Mouse (Mus musculus) splenic B cell, adult 2 months (primary cell): ENCODE data around the gene Rpl41.

Source experiments
- DNase-seq: peaks from one replicate; pipeline ENCODE4 v3.0.0-alpha.2; 2011; ENCODE audit warnings: low read depth, low spot score
- H3K27me3 ChIP-seq: 2 replicates; pipeline ENCODE4 v1.6.1; 2012; ENCODE audit warnings: mild to moderate bottlenecking, low read length, moderate library complexity, mixed read lengths; ENCODE audit not compliant: control insufficient read depth, poor library complexity, insufficient read depth, severe bottlenecking
- H3K36me3 ChIP-seq: 2 replicates; pipeline ENCODE4 v1.6.1; 2012; ENCODE audit warnings: mild to moderate bottlenecking, low read length, moderate library complexity, mixed read lengths; ENCODE audit not compliant: control insufficient read depth, poor library complexity, insufficient read depth, severe bottlenecking

Gene Rpl41

GRCm38 (mm10) chr10:128548947-128549681 lies at the start of gene Rpl41:
Rpl41 (minus strand) TSS chr10:128549305.
- Histone ChIP-seq H3K27me3 (no peaks in the 10 kb centered on the region), H3K36me3 (peaks cover 13% of the 10 kb centered on the region)
- peak; percentile 98 for DNase-seq

- no peak for DNase-seq
- Histone ChIP-seq H3K27me3 (no peaks in the 10 kb centered on the region), H3K36me3 (no peaks in the 10 kb centered on the region)
Observed at GRCm38 (mm10) chr10:128598476-128598875, 49.4 kb upstream of the Rpl41 start.

- no peak for DNase-seq
- no peaks in the 10 kb centered on the region; the same call in none of the 2 replicates for H3K27me3 ChIP-seq
- H3K36me3 ChIP-seq = no peaks in the 10 kb centered on the region
Observed at GRCm38 (mm10) chr10:128592797-128593196, 43.7 kb upstream of the Rpl41 start.

GRCm38 (mm10) chr10:128591436-128591835 lies 42.3 kb upstream of the Rpl41 start:
- H3K36me3 ChIP-seq = no peaks in the 10 kb centered on the region
- no peak for DNase-seq
- peaks cover 1% of the 10 kb centered on the region for H3K27me3 ChIP-seq

GRCm38 (mm10) chr10:128590193-128590690 lies 41.1 kb upstream of the Rpl41 start:
- DNase-seq = peak; percentile 58
- H3K27me3 ChIP-seq = peaks cover 1% of the 10 kb centered on the region
- H3K36me3 ChIP-seq = no peaks in the 10 kb centered on the region

- no peaks in the 10 kb centered on the region for H3K36me3 ChIP-seq
- peak; percentile 52 for DNase-seq
Observed at GRCm38 (mm10) chr10:128589464-128590192, 40.5 kb upstream of the Rpl41 start, which contains the start of gene Erbb3. Erbb3 (minus strand) TSS chr10:128589652.

GRCm38 (mm10) chr10:128588775-128589463 lies 39.8 kb upstream of the Rpl41 start:
- Histone ChIP-seq H3K36me3 (no peaks in the 10 kb centered on the region), H3K27me3 (peaks cover 1% of the 10 kb centered on the region)
- no peak for DNase-seq

More at GRCm38 (mm10) chr10:128589464-128590192, 40.5 kb upstream of the Rpl41 start, which contains the start of gene Erbb3:
- H3K27me3 ChIP-seq = peaks cover 1% of the 10 kb centered on the region

- H3K27me3 ChIP-seq = peaks cover 1% of the 10 kb centered on the region
- H3K36me3 ChIP-seq = no peaks in the 10 kb centered on the region
- DNase-seq = no peak
Observed at GRCm38 (mm10) chr10:128588136-128588535, 39.0 kb upstream of the Rpl41 start.

- H3K36me3 ChIP-seq = no peaks in the 10 kb centered on the region
- DNase-seq = no peak
- peaks cover 1% of the 10 kb centered on the region for H3K27me3 ChIP-seq
Observed at GRCm38 (mm10) chr10:128587697-128588096, 38.6 kb upstream of the Rpl41 start.

GRCm38 (mm10) chr10:128587120-128587519 lies 38.0 kb upstream of the Rpl41 start:
- H3K27me3 ChIP-seq = peaks cover 1% of the 10 kb centered on the region
- no peak for DNase-seq
- no peaks in the 10 kb centered on the region for H3K36me3 ChIP-seq

GRCm38 (mm10) chr10:128586546-128586945 lies 37.4 kb upstream of the Rpl41 start:
- DNase-seq = no peak
- Histone ChIP-seq H3K27me3 (peaks cover 1% of the 10 kb centered on the region), H3K36me3 (no peaks in the 10 kb centered on the region)

GRCm38 (mm10) chr10:128584386-128584785 lies 35.3 kb upstream of the Rpl41 start:
- Histone ChIP-seq H3K36me3 (no peaks in the 10 kb centered on the region), H3K27me3 (peaks cover 1% of the 10 kb centered on the region)
- DNase-seq = no peak

GRCm38 (mm10) chr10:128583644-128584043 lies 34.5 kb upstream of the Rpl41 start:
- Histone ChIP-seq H3K36me3 (no peaks in the 10 kb centered on the region), H3K27me3 (peaks cover 1% of the 10 kb centered on the region)
- no peak for DNase-seq

GRCm38 (mm10) chr10:128579731-128580130 lies 30.6 kb upstream of the Rpl41 start:
- no peaks in the 10 kb centered on the region for H3K27me3 ChIP-seq
- no peaks in the 10 kb centered on the region for H3K36me3 ChIP-seq
- no peak for DNase-seq
